Mouse (Mus musculus) kidney, adult 11 months (tissue): Measurements from ENCODE around the gene Akap8l.

ENCODE experiments used
- DNase-seq: peaks from one replicate; pipeline ENCODE4 v3.0.0; 2022

Gene Akap8l

DNA sequence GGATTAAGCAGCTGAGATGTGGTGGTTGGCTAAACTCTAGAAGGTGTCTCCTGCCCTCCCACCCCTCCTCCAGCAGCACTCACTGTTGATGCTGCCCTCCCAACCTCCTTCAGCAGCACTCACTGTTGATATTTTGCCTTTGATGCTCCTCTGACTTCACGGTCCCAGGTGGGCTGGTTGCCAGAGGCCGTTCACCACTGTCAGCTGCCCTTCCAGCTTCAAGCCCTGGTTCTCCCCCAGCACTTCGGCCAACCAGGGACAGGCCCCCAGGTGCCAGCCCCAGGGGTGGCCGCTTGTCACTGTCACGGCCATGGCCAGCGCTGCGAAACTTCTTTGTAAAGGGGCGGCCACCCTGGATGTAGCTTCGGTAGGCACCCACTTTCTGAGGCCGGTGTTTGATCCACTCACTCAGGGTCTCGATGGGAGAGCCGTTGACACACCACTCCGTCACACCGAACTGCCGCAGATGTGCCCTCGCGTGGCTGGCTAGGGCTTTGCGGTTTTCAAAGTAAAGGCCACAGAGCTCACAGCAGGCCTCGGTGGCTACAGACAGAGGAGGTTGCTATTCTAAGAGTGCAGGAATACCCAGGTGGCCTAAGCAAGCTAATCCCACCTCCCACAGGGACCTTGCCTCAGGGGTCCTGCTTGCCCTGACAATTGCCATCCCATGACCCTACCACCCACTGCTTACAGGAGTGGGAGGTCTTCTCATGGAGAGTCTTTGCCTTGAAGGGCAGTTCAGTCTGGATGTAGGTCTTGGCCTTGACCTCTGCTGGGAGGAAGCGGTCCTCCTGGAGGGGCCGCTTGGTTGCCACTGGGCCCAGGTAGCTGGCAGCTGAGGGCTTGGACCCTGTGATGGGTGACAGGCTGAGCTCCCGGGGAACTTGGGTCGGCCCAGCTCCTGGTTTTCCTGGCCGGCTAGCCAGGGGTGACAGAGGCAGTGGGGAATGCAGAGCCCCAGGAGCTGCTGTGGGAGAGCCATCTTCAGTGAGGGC, 6.7 kb upstream of the Akap8l start:
- DNase-seq = no peak

DNA sequence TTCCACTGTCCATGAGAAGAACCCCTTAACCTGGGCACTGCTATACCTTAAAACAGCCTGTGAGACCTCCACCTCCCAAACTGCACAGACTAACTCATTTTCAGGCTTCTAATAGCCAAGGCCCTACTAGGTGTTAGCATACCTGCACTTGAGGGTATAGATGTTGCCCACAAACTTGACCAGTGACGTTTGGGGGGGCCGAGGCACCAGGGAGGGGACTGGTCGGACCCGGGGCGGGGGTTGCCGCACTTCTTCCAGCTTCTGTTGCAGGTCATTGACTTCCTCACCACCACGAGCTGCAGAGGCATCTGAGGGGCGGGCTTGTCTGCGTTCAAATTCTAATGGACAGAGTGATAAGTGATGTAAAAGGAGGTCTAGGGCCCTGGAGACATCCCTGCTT, 5.9 kb upstream of the Akap8l start:
- no peak for DNase-seq

DNA sequence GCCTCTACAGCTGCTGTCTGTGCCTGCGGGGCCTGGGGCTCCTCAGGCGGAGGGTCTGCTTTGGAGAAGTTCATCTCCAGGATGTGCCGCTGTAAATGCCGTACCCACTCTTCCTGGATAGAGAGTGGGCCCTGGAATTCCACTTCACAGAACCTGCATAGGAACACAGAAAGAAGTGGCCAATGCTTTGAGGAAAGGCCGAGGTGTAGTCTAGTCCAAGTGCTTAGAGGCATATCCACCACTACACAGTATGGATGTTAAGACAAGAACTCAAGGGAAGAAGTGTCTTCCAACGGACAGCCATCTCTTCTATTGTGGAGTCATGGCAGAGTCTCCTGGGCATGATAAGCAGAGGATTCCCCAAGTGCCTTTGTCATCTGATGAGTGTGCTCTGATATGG, 4.6 kb upstream of the Akap8l start:
- no peak for DNase-seq

DNA sequence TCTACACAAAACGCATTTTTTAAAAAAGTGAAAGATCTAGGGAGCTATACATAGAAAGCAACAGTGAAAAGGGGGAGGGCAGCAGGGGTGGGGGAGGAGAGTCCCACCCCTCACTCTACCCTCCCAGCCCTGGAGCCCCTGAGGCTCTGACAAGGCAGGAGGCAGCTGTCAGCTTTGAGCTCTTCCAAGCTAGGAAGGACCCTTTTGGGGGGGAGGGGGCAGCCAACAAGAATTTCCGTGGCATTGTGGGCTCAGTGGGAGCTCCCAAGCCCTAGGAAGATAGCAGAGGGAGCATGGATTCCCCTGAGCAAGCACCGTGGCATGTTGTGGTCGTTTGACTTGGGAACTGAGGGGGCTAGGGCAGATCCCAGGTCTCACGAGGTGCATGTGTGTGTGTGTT, 3.8 kb upstream of the Akap8l start:
- no peak for DNase-seq

DNA sequence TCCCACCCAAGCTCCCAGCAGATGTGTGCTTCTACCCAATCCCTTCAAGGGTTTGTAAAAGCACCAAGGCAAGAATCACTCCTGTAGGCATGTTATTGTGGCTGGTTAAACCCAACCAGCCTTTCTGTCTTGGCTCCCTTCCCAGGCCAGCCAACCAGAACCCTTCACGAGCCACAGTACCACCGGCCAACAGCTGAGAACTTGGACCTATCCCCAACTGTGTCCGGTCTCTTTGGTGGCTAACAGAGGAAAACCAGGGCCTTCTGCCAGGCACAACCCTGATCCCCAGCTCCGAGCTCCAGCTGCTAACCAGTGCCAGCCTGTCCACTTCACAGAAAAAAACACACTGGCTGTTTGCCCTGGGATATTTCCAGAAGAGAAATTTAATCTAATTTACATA, 3.3 kb upstream of the Akap8l start:
- DNase-seq = peak; percentile 96

DNA sequence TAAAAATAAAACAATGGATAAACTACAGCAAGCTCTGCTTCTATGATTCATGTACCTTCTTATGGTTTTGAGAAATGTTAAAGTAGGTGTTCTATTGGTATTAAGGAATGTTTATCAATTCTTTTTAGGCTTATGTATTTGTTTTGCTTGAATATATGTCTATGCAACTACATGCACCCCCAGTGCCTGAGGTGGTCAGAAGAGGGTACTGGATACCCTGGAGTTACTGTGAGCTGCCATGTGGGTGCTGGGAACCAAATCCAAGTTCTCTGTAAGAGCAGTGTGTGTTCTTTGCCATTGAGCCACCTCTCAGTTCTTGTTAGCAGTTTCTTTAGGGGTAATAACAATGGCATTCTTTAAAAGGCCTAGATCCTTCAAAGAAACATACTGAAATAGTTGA, 1.3 kb upstream of the Akap8l start:
- no peak for DNase-seq

DNA sequence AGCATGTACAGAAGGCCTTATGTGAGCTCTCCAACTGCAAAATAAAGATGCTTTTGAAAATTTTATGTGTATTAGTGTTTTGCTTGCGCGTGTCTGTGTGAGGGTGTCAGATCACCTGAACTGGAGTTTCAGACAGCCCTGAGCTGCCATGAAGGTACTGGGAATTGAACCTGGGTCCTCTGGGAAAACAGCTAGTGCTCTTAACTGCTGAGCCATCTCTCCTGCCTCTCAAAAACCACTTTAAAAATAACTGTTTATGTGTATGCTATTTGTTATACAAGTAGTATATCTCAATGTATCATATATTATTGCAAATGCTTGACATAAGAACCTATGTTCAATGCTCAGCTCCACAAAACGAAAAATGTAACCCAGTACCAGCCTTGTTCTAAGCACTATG, 862 bp upstream of the Akap8l start:
- no peak for DNase-seq

DNA sequence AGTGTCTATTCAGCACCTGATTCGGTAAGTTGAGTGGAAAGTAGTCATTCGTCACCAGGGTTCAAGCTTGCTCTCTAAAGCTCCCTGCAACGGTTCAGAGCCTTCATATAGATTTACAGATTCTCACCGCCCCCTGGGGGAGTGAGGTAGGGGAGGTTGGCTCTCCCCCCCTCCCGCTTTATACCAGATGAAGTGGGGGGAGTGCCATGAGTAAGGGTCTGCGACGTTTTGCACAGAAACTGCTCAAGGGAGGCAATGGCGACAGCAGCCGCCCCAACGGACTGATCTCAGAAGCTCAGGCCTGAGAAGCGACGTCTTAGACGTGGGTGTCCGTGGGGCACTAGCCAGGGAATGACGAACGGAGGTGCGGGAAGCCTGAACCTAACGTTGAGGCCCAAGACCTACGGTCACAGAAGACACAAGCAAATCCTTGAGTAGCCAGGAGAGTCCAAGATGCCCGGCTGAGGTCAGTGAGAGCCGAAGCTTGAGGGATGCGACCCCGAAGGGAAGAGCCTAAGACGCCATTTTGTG, 491 bp downstream of the Akap8l start:
- DNase-seq = peak; percentile 35

DNA sequence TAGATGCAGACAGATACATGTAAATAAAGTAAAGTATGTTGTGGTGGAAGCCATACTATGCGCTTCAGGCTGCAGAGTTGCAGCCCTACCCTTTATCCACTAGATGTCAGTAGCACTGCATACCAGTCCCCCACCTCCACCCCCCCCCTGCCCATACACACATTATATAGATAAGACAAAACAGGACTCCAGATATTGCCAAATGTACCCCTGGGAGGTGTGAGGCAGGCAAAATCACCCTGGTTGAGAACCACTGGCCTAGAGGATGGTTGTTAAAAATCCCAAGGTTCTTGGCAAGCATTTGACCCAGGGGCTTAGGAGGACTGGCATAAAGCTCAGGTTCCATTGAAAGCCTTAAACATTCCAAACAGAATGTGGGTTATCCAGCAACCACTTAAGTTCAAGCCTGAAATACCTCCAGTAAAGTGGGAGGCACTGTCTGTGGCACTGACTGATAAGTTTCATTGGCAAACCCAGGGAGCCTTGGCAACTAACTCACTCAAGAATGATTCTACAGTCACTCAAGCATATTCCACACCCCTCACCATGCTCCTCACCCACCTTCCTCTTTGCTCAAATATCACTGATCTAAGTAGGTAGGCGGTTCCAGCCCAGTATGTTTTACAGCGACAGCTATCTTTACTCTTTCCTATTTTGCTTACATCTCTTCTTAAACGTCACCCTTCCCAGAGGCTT, 1.2 kb downstream of the Akap8l start:
- DNase-seq = no peak

DNA sequence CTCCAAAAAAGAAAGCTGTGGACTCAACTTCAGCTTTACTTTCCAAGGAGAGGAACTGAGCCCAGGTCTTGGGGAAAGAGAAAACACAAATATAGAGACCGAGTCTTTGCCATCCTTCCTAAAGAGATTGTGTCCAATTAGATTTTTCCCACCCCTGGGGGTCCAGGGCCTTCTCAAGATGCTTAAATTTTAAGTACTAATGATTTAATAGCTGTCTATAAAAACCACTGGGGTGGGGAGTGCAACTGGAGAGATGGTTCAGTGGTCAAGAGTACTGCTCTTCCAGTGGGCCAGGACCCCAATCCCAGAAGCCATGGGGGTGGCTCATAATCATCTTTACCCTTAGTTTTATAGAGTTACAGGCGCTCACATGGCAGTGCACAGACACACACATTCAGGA, 2.0 kb downstream of the Akap8l start:
- DNase-seq = no peak

DNA sequence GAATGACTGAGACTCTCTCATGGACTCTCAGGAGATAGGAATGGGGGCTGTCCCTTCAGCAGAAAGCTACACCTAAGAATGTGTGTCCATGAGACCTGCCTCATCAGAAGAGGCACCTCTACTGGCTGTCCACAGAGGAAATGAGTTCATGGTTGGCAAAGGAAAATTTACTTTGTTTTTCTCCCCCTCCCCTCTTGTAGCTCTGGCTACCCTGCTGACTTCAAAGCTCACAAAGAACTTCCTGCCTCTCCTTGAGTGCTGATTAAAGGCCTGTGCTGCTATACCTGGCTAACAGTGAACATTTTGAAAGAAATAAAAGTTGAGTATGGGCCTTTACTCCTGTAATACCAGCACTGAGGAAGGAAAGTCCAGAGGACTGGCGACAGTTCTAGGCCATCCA, 9.3 kb downstream of the Akap8l start:
- no peak for DNase-seq

DNA sequence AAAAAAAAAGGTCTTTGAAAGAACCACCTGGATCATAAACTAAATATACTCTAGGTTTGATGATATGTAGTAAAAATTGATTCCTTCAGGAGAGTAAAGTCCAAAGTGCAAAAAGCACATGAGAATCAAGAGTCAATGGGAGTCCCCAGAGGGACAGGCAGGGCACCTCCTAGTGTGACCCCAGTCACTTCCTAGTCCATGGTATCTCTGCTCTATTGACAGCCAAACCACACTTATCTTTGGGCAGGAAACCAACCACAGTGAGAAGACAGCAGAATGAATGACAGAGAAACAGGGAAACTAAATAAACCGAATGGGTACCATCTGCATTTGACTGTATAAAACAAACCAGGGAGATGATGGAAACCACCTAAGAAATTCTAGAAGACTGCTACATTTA, 10.3 kb downstream of the Akap8l start:
- no peak for DNase-seq

DNA sequence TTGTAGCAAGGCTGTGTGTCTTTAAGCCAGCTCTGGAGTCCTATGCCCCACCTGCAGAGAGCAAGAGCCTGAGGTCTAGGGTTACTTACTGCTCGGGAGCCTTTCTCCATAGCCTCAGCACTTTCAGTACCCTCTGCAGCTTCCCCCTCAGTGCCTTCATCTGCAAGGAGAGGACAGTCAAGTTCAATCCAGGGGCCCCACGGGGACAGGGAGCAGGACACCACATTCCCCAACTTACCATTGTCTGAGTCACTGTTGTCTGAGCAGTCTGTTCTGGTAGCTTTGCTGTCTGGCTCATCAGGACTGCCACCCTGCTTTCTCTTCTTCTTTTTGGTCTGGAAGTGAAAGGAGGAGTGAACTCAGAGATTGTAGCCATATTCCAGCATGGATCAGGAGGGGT, 14.5 kb downstream of the Akap8l start:
- DNase-seq = no peak

DNA sequence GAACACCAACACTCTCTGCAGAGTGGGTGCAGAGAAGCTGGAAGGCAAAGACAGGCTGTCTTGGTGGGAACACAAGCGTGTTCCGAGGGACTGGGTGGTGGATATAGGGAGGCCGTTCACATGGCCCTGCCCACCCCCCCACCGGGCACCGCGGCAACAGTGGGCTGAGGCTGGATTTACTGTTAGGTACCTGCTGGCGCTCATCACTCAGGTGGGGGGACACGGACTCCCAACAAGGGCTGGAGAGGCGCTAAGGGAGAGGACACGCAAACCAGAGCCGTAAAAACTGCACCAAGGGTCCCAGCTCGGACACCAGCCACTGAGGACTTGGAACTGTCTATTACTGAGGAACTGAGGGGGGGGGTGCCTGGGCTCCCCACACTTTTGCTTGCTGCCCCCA, 15.5 kb downstream of the Akap8l start:
- no peak for DNase-seq

DNA sequence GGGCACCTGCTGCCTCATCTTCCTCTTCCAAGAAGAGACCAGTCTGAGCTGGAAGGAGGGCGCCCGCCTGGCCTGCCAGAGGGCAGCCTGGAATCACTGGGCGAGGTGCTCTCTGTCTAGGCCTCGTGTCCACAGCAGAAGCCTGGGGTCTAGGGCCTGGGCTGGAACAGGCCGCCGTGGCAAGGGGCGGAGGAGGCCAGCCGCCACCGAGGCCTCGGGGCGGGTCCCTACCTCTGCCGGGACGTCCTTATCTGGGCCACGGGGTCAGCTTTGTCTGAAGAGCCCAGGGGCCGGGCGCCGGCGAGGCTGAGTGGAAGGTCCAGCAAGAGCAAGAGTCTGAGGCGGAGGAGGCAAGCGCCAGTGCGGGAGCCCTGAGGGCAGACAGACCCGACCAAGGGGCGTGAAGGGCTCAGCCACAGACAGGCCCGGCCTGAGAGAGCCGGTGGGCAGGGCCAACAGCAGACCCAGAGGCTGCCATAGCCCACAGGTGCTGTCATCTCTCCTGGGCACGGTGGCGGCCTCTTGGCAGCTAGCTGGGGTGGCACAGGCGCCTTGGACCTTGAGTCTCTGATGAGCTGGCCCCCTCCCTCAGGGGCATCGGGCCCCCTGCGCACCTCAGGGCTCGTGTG, 16.6 kb downstream of the Akap8l start:
- DNase-seq = no peak

DNA sequence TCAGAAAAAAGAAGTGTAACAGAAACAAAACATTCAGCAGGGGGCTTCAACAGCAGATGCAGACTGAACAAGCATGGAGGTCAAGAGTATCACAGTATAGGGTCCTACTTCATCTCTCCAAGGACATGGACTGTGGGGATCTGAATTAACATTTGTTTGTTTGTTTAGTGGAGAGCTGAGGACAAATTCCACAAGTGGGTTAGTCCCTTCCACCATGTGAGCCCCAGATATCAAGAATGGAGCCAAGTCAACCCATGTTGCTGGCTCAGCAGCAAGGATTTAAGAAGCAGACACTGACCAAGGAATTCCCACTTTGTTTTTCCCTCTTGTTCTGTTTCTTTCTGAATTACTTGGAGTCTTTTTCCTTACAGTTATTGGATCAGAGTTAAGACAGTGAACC, 22.9 kb downstream of the Akap8l start:
- no peak for DNase-seq

DNA sequence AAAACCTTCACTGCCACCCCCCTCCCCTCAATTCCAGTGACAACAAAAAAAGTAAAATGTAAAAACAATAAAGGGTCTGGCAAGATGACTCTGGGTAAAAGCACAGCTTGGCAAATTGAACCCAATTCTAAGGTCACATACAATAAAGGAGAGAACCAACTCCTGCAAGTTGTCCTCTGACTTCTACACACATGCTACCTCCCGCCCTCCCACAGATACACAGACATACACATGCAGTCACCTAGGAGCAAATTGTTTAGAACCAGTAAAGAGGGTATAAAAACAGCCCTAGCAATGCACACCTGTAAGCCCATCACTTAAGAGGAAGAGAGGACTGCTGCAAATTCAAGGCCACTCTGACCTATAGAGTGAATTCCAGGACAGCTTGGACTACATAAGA, 27.6 kb downstream of the Akap8l start:
- no peak for DNase-seq

DNA sequence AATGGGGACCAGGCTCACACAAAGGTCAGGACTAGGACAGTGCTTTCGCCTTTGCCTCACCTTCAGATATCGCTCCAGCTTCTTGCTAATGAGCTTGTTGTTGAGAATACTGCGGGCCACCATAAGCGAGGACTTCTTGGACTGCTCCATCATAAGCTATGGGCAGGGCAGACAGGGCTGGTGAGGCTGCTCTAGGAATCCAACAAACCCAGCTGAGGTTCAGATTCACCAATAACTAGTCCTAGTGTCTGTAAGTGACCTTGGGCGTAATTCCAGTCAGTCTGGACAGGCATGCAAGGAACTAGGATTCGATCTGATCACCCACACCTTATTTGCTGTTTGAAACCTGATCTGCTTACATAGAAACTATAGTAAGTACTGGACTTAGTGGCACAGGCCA, 28.6 kb downstream of the Akap8l start:
- peak; percentile 39 for DNase-seq

DNA sequence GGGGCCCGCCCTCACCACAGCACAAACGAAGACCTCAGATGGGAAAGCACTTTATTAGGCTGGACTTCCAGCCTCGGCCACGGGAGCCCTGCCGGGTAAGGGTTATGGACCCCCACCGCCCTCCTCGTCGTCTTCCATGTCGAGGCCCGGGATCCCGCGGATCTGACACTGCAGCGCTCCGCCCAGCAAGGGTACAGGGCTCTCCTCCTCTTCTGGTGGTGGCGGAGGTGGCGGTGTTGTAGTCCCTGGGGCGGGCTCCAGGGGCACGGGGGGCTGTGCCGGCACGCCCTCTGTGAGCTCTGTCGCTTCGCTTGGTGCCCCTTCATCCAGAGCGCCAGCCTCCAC, 29.0 kb downstream of the Akap8l start:
- no peak for DNase-seq

DNA sequence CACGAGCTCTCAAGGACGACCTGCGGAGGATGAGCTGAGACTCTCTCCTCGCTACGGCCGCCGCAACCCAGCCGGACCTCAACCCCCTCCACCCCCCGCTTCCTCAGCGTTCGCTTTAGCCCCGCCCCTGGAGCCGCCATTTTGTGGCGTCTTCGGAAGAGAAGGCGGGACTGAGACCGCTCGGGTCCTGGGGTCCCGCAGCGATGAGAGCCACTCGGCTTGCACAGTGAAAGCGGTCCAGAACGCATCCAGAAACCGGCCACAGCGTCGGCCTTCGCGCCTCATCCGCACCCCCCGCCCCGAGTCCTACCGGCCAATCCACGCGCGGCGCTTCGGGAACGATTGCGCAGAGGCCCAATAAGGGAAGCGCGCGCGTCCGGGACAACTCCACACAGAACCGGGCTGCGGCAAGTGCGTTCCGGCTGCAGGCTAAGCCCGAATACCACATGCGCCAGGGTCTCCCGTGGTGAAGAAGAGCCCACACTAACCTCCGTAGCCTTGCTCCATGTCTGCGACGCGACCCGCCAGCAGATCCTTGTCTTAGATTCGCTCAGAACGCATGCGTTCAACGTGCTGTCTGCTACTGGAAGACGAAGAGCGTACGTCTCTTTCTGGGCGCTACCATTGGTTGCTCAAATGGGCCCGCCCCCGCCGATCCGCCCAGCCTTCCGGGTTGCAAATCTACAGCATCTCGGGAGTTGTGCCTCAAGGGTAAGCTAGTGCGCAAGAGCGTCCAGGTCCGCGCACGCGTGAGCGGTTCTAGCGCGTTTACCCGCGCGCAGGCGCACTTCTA, 29.6 kb downstream of the Akap8l start, which contains the start of gene Akap8:
TSS of gene Akap8 (minus strand) at position 642 of the 793 bp plus-strand sequence.
- DNase-seq = peak; percentile 99

DNA sequence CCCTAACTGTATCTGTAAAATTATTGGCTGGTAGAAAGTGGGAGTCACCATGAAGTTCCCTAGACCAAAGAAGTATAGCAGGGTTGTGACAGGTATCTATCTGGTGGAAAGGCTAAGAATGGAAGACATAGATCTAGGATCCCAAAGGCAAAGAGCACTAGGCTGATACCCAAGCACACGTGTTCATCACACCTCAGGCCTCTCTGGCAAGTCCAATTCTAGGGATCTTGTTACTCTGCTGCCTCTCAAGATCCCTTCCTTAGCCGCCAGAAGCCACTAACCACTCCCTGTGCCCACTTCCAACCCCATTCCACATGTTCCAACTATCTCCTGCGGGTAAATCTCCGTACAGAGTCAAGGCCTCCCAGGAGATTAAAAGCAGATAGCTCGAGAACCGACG, 30.5 kb downstream of the Akap8l start:
- no peak for DNase-seq

DNA sequence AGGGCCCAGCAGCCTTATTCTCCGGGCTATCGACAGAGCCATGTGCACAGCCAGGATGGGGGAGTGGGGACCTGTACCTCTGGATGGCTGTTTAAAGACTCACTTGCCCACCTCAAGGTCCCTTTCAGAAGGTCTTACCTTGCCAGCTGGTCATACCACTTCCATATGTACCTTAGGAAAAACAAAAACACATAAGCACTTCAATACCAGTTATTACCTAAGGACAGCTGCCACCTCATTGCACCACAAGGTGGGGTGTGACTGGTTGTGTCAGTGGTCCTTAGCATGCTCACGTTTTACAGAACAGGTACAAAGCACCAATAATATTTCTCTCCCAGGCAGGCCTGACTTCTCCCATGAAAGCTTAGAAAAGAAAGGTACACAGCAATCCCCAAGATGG, 32.7 kb downstream of the Akap8l start:
- DNase-seq = no peak

DNA sequence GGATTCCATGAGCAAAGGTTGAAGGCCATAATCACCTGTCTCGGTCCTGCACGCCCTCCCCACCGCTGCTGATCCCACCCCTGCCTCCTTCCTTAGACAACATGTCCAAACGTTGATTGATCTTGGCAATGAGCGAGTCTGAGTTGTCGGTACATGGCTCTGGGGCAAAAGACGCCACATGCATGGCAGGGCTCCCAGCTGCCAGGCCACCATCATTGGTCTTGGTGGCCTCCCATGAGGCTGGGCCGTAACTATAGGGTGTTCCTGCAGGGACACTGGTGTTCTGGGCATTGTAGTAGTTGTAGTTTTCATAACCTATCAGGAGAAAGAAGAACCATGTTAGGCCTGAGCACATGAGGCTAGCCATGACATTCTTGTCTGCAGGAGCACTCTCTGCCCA, 33.4 kb downstream of the Akap8l start:
- DNase-seq = no peak
